Mouse (Mus musculus) liver, adult 2 months (tissue): ENCODE results near the gene Fat3.

ENCODE experiments used
- CTCF ChIP-seq: fragments of 200-500 bp; IDR thresholded peaks from 2 replicates; pipeline ENCODE4 v1.5.1; 2011; ENCODE audit warnings: low read depth, low read length, control low read depth
- POLR2A ChIP-seq: fragments of 200-500 bp; IDR thresholded peaks from 2 replicates; pipeline ENCODE4 v1.6.1; 2011; ENCODE audit warnings: low read length, control low read depth; ENCODE audit not compliant: insufficient read depth; ENCODE audit errors: extremely low read depth

GRCm38 (mm10) chr9:15962886-15963285, 538.2 kb downstream of the Fat3 start:
- TF ChIP-seq POLR2A, result no peak
- no peak for TF ChIP-seq CTCF
